Mouse (Mus musculus) MEL (cell line): ENCODE measurements around the gene Rbm46. TPM values are rescaled to one million over a fixed set of nuclear protein-coding genes. Genes with fewer than 3 reads are reported as not detected.

Experiments used
- DNase-seq: peaks from one replicate; pipeline ENCODE4 v3.0.0; 2011; ENCODE audit warnings: low read depth, low spot score
- H3K27ac ChIP-seq: 2 replicates; pipeline ENCODE4 v1.5.1; 2012; ENCODE audit warnings: low read depth, mild to moderate bottlenecking, control low read depth, low read length, moderate library complexity; ENCODE audit not compliant: control insufficient read depth
- H3K27me3 ChIP-seq, 2 experiments: fragments of 150-350 bp in 1 of 2; sonication (generic) in 1 of 2; 2 replicates each; pipeline ENCODE4 v1.6.1; 2012; ENCODE audit warnings: low read length in 2 of 2, mild to moderate bottlenecking in 2 of 2, improper control_type of control experiment in 1 of 2, moderate library complexity in 1 of 2; ENCODE audit not compliant: insufficient read depth in 2 of 2, control insufficient read depth in 1 of 2
- H3K36me3 ChIP-seq, 2 experiments: 2 replicates each; pipeline ENCODE4 v1.6.1; 2012 to 2014; ENCODE audit warnings: low read length in 2 of 2, improper control_type of control experiment in 1 of 2, inconsistent platforms in 1 of 2, mild to moderate bottlenecking in 1 of 2; ENCODE audit not compliant: insufficient read depth in 2 of 2, control insufficient read depth in 1 of 2
- H3K4me1 ChIP-seq, 2 experiments: fragments of 150-350 bp in 1 of 2; sonication (generic) in 1 of 2; 2 replicates each; pipeline ENCODE4 v1.6.1; 2012; ENCODE audit warnings: low read length in 2 of 2, improper control_type of control experiment in 1 of 2, mild to moderate bottlenecking in 1 of 2; ENCODE audit not compliant: insufficient read depth in 2 of 2, control insufficient read depth in 1 of 2
- H3K4me3 ChIP-seq, 2 experiments: fragments of 150-350 bp in 1 of 2; sonication (generic) in 1 of 2; 2 replicates each; pipeline ENCODE4 v1.5.1; 2012; ENCODE audit warnings: low read depth in 2 of 2, low read length in 2 of 2, mild to moderate bottlenecking in 2 of 2, moderate library complexity in 2 of 2, control low read depth in 1 of 2, improper control_type of control experiment in 1 of 2; ENCODE audit not compliant: control insufficient read depth in 1 of 2, insufficient read depth in 1 of 2
- H3K79me2 ChIP-seq: 2 replicates; pipeline ENCODE4 v1.6.1; 2012; ENCODE audit warnings: mild to moderate bottlenecking, low read length, moderate library complexity; ENCODE audit not compliant: control insufficient read depth, poor library complexity, insufficient read depth
- H3K9ac ChIP-seq: 2 replicates; pipeline ENCODE4 v1.6.1; 2012; ENCODE audit warnings: low read depth, mild to moderate bottlenecking, control low read depth, low read length, moderate library complexity; ENCODE audit not compliant: control insufficient read depth, poor library complexity, severe bottlenecking
- H3K9me3 ChIP-seq: fragments of 150-350 bp; sonication (generic); replicated peaks from 2 replicates; pipeline ENCODE4 v1.6.1; 2012; ENCODE audit warnings: mild to moderate bottlenecking, low read length, improper control_type of control experiment, moderate library complexity; ENCODE audit not compliant: insufficient read depth
- BHLHE40 ChIP-seq: IDR thresholded peaks from 2 replicates; pipeline ENCODE4 v1.6.1; 2012; ENCODE audit warnings: low read depth, mild to moderate bottlenecking, inconsistent platforms, low read length, improper control_type of control experiment, borderline replicate concordance
- CHD2 ChIP-seq: IDR thresholded peaks from 2 replicates; pipeline ENCODE4 v1.6.1; 2011; ENCODE audit warnings: low read length, improper control_type of control experiment
- CTCF ChIP-seq, 3 experiments: IDR thresholded peaks in 2 of 3; conservative IDR thresholded peaks in 1 of 3; 2 replicates each; pipeline ENCODE4 v1.5.1; 2011 to 2012; ENCODE audit warnings: low read length in 3 of 3, low read depth in 2 of 3, mild to moderate bottlenecking in 2 of 3, improper control_type of control experiment in 1 of 3, inconsistent platforms in 1 of 3, mixed read lengths in 1 of 3, moderate library complexity in 1 of 3; ENCODE audit not compliant: control insufficient read depth in 1 of 3, insufficient read depth in 1 of 3, poor library complexity in 1 of 3, severe bottlenecking in 1 of 3
- E2F4 ChIP-seq: IDR thresholded peaks from 2 replicates; pipeline ENCODE4 v1.6.1; 2011; ENCODE audit warnings: low read depth, low read length, improper control_type of control experiment, borderline replicate concordance
- ELF1 ChIP-seq: IDR thresholded peaks from 2 replicates; pipeline ENCODE4 v1.6.1; 2014; ENCODE audit warnings: low read depth, mild to moderate bottlenecking, inconsistent platforms, low read length, improper control_type of control experiment, moderate library complexity
- GATA1 ChIP-seq: IDR thresholded peaks from 2 replicates; pipeline ENCODE4 v1.6.1; 2011; ENCODE audit warnings: low read depth, low read length, improper control_type of control experiment
- HCFC1 ChIP-seq: IDR thresholded peaks from 2 replicates; pipeline ENCODE4 v1.6.1; 2012; ENCODE audit warnings: low read depth, mild to moderate bottlenecking, inconsistent platforms, low read length, improper control_type of control experiment, moderate library complexity
- JUND ChIP-seq: IDR thresholded peaks from 2 replicates; pipeline ENCODE4 v1.6.1; 2011; ENCODE audit warnings: low read depth, mild to moderate bottlenecking, improper control_type of control experiment, low read length
- MAX ChIP-seq: IDR thresholded peaks from 2 replicates; pipeline ENCODE4 v1.6.1; 2011; ENCODE audit warnings: low read length, improper control_type of control experiment
- MAZ ChIP-seq: IDR thresholded peaks from 2 replicates; pipeline ENCODE4 v1.6.1; 2012; ENCODE audit warnings: low read depth, mild to moderate bottlenecking, inconsistent platforms, low read length, improper control_type of control experiment
- MXI1 ChIP-seq: IDR thresholded peaks from 2 replicates; pipeline ENCODE4 v1.6.1; 2011; ENCODE audit warnings: mild to moderate bottlenecking, low read depth, low read length, improper control_type of control experiment
- MYC ChIP-seq: IDR thresholded peaks from 2 replicates; pipeline ENCODE4 v1.6.1; 2011; ENCODE audit warnings: low read depth, mild to moderate bottlenecking, low read length, improper control_type of control experiment, moderate library complexity
- NRF1 ChIP-seq: IDR thresholded peaks from 2 replicates; pipeline ENCODE4 v1.6.1; 2014; ENCODE audit warnings: low read depth, mild to moderate bottlenecking, inconsistent platforms, low read length, improper control_type of control experiment, moderate library complexity; ENCODE audit not compliant: poor library complexity, insufficient read depth, severe bottlenecking
- POLR2A ChIP-seq, 2 experiments: IDR thresholded peaks; 2 replicates each; pipeline ENCODE4 v1.6.1; 2011 to 2012; ENCODE audit warnings: low read length in 2 of 2, mild to moderate bottlenecking in 2 of 2, control low read depth in 1 of 2, improper control_type of control experiment in 1 of 2, low read depth in 1 of 2, moderate library complexity in 1 of 2; ENCODE audit not compliant: control insufficient read depth in 1 of 2, insufficient read depth in 1 of 2, poor library complexity in 1 of 2
- POLR2AphosphoS2 ChIP-seq: IDR thresholded peaks from 2 replicates; pipeline ENCODE4 v1.6.1; 2011; ENCODE audit warnings: low read length, improper control_type of control experiment
- RAD21 ChIP-seq: IDR thresholded peaks from 2 replicates; pipeline ENCODE4 v1.6.1; 2011; ENCODE audit warnings: mild to moderate bottlenecking, low read depth, low read length, improper control_type of control experiment
- SIN3A ChIP-seq: IDR thresholded peaks from 2 replicates; pipeline ENCODE4 v1.6.1; 2012; ENCODE audit warnings: low read length, improper control_type of control experiment, inconsistent platforms
- SMC3 ChIP-seq: IDR thresholded peaks from 2 replicates; pipeline ENCODE4 v1.6.1; 2011; ENCODE audit warnings: low read depth, low read length, improper control_type of control experiment
- TCF12 ChIP-seq: IDR thresholded peaks from 2 replicates; pipeline ENCODE4 v1.6.1; 2014; ENCODE audit warnings: low read depth, mild to moderate bottlenecking, inconsistent platforms, low read length, improper control_type of control experiment, moderate library complexity
- UBTF ChIP-seq: IDR thresholded peaks from 2 replicates; pipeline ENCODE4 v1.6.1; 2012; ENCODE audit warnings: low read depth, mild to moderate bottlenecking, inconsistent platforms, low read length, improper control_type of control experiment, moderate library complexity, borderline replicate concordance; ENCODE audit not compliant: insufficient read depth
- USF2 ChIP-seq, 2 experiments: IDR thresholded peaks; 2 replicates each; pipeline ENCODE4 v1.6.1; 2011 to 2012; ENCODE audit warnings: improper control_type of control experiment in 2 of 2, low read length in 2 of 2, borderline replicate concordance in 1 of 2, inconsistent platforms in 1 of 2, low read depth in 1 of 2, mild to moderate bottlenecking in 1 of 2; ENCODE audit not compliant: insufficient read depth in 1 of 2
- ZC3H11A ChIP-seq: IDR thresholded peaks from 2 replicates; pipeline ENCODE4 v1.6.1; 2012; ENCODE audit warnings: low read depth, mild to moderate bottlenecking, inconsistent platforms, low read length, improper control_type of control experiment
- ZNF384 ChIP-seq: IDR thresholded peaks from 2 replicates; pipeline ENCODE4 v1.6.1; 2012; ENCODE audit warnings: low read depth, mild to moderate bottlenecking, inconsistent platforms, low read length, improper control_type of control experiment
- polyA plus RNA-seq, 2 experiments: library from polyadenylated mRNA; stranded (reverse) in 1 of 2; unstranded in 1 of 2; fragments of >175 nt in 1 of 2; fragments of >200 nt in 1 of 2; gene quantifications; 2 replicates each; pipeline versions ENCODE4 v1.2.1 to v1.2.4; 2012; ENCODE audit warnings: low replicate concordance in 2 of 2, low read depth in 1 of 2; ENCODE audit not compliant: insufficient read length in 2 of 2, insufficient read depth in 1 of 2, missing spikeins in 1 of 2
- total RNA-seq: library from RNA; depleted of rRNA; stranded (reverse); fragments of 300-350 nt; gene quantifications from 2 replicates; pipeline ENCODE4 v1.2.3, GENCODE M21; 2012

Rbm46 gene
- total and polyA plus RNA-seq, 3 experiments, result not detected

- Histone ChIP-seq H3K27me3 (no peaks in the 10 kb centered on the region), H3K9me3 (no peaks in the 10 kb centered on the region), H3K36me3 (no peaks in the 10 kb centered on the region), H3K4me1 (no peaks in the 10 kb centered on the region), H3K79me2 (no peaks in the 10 kb centered on the region), H3K27ac (no peak overlapping the region), H3K4me3 (no peak overlapping the region), H3K9ac (no peak overlapping the region)
- DNase-seq, result no peak
- TF ChIP-seq NRF1, result no peak
- no peak for TF ChIP-seq TCF12
- no peak for TF ChIP-seq UBTF
- no peak for TF ChIP-seq MYC
- TF ChIP-seq ZNF384, result no peak
- TF ChIP-seq CHD2, result no peak
- TF ChIP-seq ZC3H11A, result no peak
- TF ChIP-seq GATA1, result no peak
- TF ChIP-seq POLR2AphosphoS2, result no peak
- no peak for TF ChIP-seq MAX
- no peak for TF ChIP-seq RAD21
- TF ChIP-seq JUND, result no peak
- TF ChIP-seq BHLHE40, result no peak
These were observed 64.4 kb downstream of the Rbm46 start for GRCm38 (mm10) chr3:82811851-82812250.

GRCm38 (mm10) chr3:82810334-82811120 is 65.8 kb downstream of the Rbm46 start:
- Histone ChIP-seq H3K27ac (no peak overlapping the region), H3K79me2 (no peaks in the 10 kb centered on the region), H3K36me3 (no peaks in the 10 kb centered on the region), H3K4me3 (no peak overlapping the region), H3K27me3 (no peaks in the 10 kb centered on the region), H3K9me3 (no peaks in the 10 kb centered on the region), H3K4me1 (no peaks in the 10 kb centered on the region), H3K9ac (no peak overlapping the region)
- no peak for DNase-seq
- TF ChIP-seq MXI1, result no peak
- no peak for TF ChIP-seq GATA1
- TF ChIP-seq E2F4, result no peak
- TF ChIP-seq JUND, result no peak
- TF ChIP-seq NRF1, result no peak
- TF ChIP-seq CHD2, result no peak
- TF ChIP-seq MAZ, result no peak
- TF ChIP-seq SIN3A, result no peak
- TF ChIP-seq POLR2AphosphoS2, result no peak
- no peak for TF ChIP-seq POLR2A (IDR thresholded peaks at IDR 0.05; ENCODE audit: control insufficient read depth in 1 of 2, insufficient read depth in 1 of 2, low read depth in 1 of 2, low read length in 2 of 2, poor library complexity in 1 of 2)
- no peak for TF ChIP-seq CTCF (IDR thresholded peaks at IDR 0.05 in 2 of 3, conservative IDR thresholded peaks at IDR 0.05 in 1 of 3; ENCODE audit: control insufficient read depth in 1 of 3, insufficient read depth in 1 of 3, low read depth in 2 of 3, low read length in 3 of 3, poor library complexity in 1 of 3, severe bottlenecking in 1 of 3)
- no peak for TF ChIP-seq SMC3
- TF ChIP-seq UBTF, result no peak
- TF ChIP-seq HCFC1, result no peak
- TF ChIP-seq USF2 (IDR thresholded peaks at IDR 0.05; ENCODE audit: borderline replicate concordance in 1 of 2, insufficient read depth in 1 of 2, low read depth in 1 of 2, low read length in 2 of 2), result no peak
- TF ChIP-seq ZNF384, result no peak
- no peak for TF ChIP-seq ELF1
- no peak for TF ChIP-seq RAD21
